Mouse (Mus musculus): ENCODE data around the gene Mcoln2.
"Not testable (repeated sequence)": the region's sequence is repeated elsewhere in the genome, so short reads cannot be mapped to it uniquely, and the experiment has no call there.

Mcoln2 gene

DNA sequence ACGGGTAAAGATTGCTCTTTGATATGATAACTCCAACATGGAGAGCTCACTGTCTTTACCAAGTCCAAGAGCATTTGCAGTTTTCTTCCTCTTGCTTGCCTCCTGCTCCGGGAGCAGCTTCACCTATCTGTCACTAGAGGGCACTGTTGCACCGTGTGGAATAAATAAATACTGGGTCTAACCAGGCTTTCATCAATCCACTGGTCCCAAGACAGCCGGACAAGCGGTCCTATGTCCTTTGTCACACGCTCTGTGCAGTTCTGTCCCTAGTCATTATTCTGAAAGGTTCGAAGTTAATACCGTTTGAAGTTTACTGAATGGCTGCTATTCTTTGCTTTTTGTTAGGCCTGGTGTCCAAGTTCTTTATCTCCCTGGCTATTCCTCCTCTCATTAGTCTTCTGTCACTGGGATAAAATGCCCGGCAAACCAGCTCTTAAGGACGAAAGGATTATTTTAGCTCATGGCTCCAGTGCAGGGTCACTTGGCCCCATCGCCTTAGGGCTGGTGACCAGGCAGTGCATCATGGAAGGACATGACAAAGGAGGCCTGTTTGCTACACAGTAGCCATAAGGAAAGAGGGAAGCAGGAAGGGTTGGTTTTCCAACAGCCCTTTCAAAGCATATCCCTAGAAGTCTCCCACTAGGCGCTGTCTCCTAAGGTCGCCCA is 35.5 kb downstream of the Mcoln2 start:
- DNase-seq (ENCODE audit: low spot score in 2 of 2) = peak; percentile 22 to 49

DNA sequence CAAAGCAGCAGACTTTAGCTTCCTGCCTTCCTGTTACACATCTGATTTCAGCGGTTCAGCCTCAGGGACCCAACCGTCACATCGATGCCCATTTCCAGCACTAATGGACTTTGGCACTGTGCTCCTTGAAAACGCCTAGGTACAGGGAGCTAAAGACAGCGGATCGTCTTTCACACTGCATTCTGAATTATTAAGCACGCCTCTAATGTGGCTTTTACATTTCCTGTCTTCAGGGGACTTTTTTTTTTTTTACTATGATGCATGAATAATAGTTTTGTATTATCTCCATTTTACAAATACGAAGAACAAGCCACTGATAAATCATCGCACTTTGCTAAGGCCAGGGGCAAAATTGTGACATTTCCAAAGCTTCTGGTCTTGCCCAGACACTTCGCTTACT is 36.4 kb downstream of the Mcoln2 start:
- no peak for DNase-seq (ENCODE audit: low spot score in 2 of 2)

DNA sequence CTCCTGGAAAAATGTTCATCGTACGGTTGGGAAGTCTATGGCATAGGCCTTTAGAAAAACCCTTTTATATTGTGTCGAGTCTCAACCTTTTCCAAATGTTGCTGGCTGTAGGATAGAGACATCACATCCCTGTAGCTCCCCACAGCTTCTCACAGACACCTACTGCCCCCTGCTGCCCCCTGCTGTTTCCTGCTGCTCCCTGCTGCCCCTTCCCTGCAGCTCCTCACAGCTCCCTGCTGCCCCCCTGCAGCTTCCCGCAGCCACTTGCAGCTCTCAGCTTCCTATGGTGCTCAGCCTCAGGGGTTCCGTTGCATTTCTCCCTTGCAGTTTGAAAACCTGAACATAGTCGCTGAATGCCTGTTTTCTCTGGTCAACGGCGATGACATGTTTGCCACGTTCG is 40.3 kb downstream of the Mcoln2 start:
- no peak for DNase-seq (ENCODE audit: low spot score in 2 of 2)

DNA sequence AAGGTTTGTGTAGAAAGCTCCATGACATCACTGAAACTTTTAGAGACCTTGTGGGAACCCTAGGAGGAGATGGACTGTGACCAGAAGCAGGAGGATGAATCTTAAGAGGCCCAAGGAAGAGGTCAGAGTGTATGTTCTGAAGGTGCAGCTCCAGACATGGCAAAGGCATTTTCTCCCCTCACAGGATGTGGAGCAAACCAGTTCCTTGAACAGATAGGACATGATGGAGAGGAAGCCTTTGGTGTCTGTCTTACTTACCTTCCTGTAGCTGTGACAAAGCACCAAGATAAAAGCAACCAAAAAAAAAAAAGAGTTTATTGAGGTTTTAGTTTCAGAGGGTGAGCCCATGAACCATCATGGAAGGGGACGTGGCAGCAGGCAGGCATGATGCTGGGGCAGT is 42.9 kb downstream of the Mcoln2 start:
- DNase-seq (ENCODE audit: low spot score in 2 of 2) = no peak

DNA sequence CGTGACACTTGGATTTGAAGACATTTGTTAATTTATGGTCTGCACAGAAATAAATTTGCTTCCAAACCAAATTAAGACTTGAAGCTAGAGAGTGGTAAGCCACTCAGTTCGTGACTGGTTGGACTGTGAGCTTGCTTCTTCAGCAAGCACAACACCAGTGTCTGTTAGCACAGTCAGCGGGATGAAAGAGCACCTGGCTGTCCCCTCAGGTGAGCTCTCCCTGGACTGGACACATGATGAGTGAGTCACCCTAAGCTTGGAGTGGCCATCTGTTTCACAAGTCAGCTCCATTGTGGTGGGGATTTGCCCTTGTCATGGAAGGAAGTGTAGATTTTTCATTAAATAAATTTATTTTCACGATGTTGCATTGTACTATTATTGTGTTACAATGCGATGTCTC is 45.5 kb downstream of the Mcoln2 start:
- no peak for DNase-seq (ENCODE audit: low spot score in 2 of 2)

DNA sequence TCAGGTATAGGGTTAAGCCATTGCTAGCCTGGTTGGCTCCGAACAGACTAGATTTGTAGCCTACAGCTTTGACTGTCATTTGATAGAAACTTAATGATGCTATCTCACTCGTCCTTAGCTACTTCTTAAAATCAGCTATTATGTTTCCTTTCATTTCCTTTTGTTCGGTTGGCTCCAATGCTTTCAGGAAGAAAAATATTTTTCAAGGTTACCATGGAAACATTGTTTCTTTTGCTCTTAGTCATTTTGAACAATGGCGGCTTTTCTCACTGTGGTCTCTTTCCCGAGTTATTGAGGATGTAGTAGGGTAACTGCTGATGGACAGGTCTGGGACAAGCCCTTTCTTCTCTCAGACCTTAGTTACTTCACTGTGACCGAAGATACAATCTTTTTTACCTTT is 46.7 kb downstream of the Mcoln2 start:
- no peak for DNase-seq (ENCODE audit: low spot score in 2 of 2)

DNA sequence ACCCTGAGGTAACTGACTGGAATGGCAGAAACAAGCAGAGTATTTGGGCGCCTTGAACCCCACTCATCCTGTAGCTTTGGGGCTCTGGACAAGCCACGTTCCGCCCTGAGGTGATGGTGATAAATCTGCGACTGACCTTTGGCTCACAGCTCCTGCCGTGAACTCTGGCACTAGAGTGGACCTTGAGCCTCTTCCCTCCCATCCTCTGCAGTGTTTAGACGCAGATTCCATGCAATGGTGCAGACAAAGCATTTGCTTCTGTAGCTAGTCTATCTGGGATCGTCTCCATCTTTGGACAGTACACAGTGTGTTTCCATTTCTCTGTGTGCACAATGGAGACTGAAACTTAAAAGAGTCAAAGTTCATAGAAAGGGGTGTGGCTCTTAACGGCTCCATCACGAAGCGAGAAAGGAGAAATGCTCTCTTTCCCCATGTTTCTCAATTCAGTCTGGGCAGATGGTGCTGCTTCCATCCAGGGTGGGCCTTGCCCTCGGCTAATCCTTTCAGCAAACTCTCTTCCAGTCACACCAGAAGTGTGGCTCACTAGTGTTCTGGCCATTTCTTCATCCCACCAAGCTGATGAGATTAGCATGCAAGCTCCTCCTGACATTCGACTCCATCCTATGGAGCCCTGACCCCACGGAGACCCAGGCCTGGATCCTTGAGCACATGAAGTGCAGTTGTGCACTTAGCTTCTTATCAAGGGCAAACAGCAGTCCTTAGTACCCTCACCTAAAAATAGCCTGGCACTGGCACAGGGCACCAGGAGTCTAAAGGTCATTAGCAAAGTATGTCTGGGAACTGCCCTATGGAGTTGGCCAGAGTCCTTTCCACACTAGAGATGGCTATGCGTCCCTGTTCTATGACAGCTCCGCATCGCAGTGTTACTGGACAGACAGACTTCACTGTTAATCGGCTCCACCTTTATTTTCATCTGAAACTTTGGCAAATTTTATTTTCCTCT is 47.4 kb downstream of the Mcoln2 start:
- DNase-seq (ENCODE audit: low spot score in 2 of 2) = peak; percentile 17 to 30

DNA sequence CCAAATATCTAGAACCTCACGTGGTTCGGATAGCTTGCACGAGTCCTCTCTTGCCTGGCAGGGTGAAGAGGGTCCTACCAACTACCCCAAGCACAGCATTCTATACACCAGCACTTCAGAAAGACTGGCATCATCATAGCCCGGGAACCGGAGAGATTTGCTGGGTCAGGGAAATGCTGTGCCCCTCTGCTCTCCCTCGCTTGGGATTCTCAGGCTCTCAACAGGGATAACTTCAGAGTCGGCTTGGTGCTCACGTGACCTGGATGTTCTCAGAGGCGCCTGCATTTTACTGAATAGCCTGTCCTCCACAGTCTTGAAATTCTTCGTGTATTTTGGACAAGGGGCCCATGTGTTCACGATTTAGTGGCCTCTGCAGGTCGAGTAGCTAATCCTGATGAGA is 48.2 kb downstream of the Mcoln2 start:
- no peak for DNase-seq (ENCODE audit: low spot score in 2 of 2)

DNA sequence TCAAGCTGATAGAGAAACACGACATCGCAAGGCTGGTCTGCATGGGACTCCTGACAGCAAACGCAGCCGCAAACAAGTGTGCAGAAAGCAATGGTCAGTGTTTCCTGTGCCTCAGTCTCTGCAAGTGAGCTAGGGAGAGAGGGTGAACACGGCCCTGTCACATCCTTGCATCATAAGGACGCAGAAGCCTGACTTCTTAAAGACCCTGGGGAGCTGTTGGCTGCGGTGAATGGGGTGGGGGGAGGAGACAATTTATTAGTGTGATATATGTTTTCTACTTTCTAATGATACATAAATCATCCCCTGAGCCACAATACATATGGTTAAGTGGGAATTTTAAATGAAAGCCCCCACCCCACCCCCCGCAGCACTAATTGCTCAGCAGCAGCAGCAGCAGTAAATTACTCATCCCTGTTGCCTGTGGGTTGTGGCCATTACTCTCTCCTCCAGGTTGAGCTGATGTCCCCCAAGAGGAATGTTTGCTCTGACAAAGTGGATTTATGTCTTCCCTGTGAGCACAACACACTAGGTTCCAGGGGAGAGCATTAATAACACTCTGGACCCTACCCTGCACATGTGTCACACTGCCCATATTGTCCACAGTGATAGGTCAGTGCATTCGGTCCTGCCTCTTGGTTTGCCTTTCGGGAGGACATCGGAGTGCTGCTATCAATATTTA is 49.3 kb downstream of the Mcoln2 start:
- DNase-seq (ENCODE audit: low spot score in 2 of 2) = no peak

DNA sequence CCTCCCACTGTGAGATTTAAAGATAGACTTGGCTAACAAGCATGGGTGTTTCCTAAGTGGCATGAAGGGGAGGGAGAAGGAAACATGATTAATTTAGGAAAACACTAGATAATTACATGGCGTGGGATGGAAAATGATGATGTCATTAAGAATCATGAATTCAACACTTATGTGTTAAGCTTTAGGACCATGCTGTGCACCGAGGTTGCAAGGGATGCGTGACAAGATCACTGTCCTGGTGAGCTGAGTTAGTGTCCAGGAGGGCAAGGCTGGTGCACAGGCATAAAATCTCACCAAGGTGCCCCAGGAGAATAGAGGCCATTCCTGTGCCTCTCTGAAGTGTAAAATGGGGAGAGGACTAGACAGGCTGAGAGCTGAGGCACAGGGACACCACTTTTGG is 49.9 kb downstream of the Mcoln2 start:
- no peak for DNase-seq (ENCODE audit: low spot score in 2 of 2)

DNA sequence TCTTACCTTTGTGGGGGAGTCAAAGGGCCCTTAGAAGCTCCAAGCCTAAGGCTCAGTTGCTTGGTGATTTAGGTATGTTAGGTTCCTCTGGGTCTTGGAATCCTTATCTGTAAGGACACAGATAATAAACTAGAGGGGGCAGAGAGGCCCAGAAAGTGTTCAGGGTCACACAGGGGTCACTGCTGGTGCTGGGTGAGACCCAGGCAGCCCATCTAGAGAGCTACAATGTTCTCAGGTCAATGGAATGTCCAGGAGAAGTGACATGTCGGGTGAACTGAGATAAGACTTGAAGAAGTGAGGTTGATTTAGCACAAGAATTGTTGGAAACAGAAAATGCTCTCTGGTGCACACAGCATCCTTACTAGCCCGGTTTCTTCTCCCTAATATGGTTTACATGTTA is 54.7 kb downstream of the Mcoln2 start:
- no peak for DNase-seq (ENCODE audit: low spot score in 2 of 2)

DNA sequence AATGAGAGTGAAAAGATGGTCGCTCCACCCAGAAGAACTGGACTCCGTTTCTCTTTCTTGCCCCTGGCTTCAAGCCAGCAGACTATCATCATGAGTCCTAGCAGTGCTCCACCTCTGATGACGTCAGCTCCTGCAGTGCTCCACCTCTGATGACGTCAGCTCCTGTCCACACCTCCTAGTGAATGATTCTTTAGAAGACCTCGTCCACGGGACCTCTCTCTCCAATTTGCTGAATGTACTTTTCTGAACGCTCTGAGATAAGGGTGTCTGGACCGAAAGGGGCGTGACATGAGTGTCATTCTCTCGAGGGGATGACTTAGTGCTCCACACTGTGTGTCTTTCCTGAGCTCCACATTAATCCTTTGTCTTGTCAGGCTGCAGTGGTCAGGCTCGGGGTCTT is 55.7 kb downstream of the Mcoln2 start:
- DNase-seq (ENCODE audit: low spot score in 2 of 2) = no peak

DNA sequence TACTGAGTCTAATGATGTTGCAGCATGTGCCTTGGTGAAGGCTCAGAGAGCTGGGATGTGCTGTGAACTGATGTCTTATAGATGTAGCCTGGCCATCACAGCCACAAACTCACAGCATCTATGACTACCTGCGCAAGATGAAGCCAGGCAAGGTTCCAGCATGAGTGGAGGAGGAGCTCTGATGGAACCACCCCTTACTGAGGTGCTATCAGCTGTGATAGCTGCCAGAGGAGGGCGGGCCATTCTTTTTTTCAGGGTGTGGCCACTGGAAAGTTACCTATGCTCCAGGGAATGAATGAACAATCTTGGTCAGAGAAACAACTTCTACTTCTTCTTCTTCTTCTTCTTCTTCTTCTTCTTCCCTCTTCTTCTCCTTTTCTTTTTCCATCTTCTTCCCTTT is 57.0 kb downstream of the Mcoln2 start:
- DNase-seq (ENCODE audit: low spot score in 2 of 2) = no peak

DNA sequence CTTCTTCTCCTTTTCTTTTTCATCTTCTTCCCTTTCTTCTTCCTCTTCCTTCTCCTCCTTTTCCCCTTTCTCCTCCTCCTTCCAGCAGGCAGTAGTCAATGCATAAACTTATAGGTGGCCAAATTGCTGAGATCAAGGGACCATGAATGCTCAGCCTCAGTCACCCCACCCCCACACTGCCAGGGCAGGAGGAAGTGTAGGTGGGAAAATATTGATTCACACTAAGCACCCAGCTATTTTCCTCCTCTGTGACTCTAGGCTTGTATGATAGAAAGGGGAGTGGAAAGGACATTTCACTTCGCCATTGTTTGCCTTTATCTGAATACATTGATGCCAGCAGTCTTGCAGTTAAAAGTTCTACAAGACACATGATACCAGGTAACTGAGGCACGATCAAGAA is 57.8 kb downstream of the Mcoln2 start:
- DNase-seq (ENCODE audit: low spot score in 2 of 2) = no peak

DNA sequence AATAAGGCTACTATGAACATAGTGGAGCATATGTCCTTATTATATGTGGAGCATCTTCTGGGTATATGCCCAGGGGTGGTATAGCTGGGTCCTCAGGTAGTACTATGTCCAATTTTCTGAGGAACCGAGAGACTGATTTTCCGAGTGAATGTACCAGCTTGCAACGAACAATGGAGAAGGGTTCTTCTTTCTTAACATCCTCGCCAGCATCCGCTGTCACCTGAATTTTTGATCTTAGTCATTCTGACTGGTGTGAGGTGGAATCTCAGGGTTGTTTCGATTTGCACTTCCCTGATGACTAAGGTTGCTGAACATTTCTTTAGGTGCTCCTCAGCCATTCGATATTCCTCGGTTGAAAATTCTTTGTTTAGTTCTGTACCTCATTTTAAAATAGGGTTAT is 60.1 kb downstream of the Mcoln2 start:
- DNase-seq (ENCODE audit: low spot score in 2 of 2) = not testable (repeated sequence)

DNA sequence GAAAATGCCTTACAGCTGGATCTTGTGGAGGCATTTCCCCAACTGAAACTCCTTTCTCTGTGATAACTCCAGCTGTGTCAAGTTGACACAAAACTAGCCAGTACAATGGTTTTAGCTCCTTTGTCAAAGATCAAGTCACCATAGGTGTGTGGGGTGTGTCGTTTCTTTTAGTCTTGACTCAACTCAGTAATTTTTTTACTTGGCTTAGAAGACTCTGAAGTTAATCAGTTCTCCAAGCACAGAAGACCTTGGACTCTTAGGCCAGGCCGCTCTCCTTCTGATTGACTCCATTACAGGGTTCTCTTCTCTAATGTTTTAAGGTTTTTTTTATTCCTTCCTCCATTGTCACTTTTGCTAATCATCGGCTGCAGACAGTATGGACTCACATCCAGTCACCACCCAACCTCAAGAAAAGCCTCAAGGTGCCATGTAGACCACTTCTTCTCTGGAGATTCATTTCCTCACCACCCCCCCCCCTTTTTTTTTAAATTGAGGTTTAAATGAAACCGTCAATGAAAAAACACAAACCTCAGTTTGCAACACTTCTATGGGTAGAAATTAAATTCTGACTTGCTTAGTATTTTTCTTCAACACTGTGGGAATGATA is 61.6 kb downstream of the Mcoln2 start:
- DNase-seq (ENCODE audit: low spot score in 2 of 2) = no peak

DNA sequence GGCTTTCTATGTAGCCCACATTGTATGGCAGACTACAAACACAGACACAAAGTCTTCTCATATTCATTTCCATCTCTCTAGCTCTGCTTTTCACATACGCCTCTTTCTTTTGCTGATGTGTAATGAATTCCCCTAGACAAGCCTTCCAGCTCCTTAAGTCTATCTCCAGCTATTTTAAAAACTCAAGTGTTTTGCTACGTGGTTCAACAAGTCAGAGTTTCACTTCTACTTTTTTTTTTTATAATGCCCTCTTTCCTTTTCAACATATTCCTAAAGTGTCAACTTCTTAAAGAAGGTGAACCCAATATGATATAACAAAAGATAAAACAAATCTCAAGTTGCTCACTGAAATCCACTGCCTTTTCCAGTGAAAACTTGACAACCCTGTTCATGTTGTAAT is 62.3 kb downstream of the Mcoln2 start:
- no peak for DNase-seq (ENCODE audit: low spot score in 2 of 2)

DNA sequence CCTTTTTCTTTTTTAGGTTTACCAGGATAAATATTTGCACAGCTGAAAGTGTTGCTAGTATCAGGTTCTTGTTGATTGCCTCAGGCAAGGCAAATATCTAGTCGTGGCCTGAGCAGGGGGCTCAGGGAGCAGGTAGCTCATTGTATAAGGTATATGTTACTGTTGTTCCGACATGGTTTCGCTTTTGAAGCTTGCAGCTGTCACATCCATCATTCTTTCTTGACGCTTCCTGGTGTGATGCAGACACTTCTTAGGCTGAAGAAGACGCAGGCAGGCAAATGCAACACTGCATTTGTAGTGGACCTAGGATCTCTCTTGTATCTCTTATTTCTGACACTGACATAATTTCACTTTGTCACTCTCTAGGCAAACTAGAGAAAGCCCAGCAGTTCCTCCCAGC is 63.7 kb downstream of the Mcoln2 start:
- DNase-seq (ENCODE audit: low spot score in 2 of 2) = no peak

DNA sequence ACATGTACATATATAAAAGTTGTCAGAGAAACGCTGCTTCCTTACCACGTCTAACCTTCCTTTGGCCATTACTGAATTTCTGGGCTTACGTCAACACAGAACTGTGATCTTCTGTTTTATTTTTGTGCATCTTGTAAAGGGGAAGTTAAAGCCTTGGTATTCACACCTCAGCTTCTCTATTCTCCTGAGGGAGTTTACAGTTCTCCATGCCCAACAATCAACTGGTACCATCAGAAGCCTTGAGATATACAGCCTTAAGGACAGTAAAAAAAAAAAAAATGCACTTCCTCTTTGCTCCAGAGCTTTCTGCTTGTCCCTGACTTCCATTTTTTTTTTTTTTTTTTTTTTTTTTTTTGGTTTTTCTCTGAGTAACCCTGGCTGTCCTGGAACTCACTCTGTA is 66.9 kb downstream of the Mcoln2 start:
- no peak for DNase-seq (ENCODE audit: low spot score in 2 of 2)

DNA sequence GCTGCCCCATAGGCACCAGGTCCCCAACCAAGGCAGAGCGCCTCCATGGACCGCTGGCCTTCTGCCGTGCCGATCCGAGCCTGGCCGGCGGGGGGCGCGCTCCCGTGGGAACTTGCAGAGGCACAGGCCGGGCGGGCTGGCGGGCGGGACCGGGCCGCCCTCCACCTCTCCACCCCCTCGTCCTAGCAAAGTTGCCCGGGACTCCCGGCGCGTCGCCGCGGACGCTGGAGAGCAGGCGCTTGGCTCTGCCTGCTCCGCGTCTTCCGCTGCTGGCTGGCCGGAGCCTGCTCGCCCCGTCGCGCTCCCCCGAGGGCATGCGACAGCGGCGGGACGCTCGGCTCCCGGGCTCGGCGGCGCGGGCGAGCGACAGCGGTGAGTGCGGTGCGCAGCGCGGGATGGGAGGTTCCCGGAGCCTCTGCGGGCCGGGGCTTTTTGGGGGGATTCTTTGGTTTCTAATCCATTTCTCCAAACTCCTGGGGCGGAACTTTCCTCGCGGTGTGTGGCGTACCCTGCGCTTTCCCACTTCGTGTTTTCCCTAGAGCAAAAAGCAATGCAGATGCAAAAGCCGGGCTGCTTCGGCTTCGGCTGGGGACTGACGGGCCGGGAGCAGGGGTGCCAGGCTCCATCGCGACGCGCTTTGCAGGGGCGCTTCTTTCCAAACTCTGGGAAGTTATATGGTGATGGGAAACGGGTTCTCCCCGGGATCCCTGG is 71.3 kb downstream of the Mcoln2 start, which contains the start of gene Lpar3:
Gene Lpar3, plus strand, starts transcription at position 188 of the 711 bp plus-strand sequence.
- DNase-seq (ENCODE audit: low spot score in 2 of 2) = peak; percentile 4 to 12

DNA sequence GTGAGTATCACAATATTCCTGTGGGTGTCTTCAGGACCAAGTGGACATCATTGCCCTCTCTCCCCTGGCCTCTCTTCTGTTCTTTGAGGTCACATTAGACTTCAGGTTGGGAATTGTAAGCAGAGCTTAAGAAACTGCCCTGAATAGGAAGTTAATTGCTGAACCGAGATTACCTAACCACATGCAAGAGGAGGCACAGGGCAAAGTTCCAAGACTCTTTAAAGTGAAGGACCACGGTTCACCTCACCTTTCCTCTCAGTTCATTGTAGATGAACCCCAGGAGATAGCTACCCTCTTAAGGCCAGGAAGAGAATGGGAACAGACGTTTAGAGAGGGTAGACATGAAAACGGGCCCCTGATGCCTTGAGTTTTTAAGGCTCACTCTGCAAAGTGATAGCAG is 74.6 kb downstream of the Mcoln2 start:
- no peak for DNase-seq (ENCODE audit: low spot score in 2 of 2)

All from heart, adult 9 months (tissue).